Mouse (Mus musculus): ENCODE data around the gene Tox4. TPM values are rescaled to one million over a fixed set of nuclear protein-coding genes. Genes with fewer than 3 reads are reported as not detected.

The Tox4 gene
- 73.5 and 96.7 TPM in 2 replicates for polyA plus RNA-seq (2012; rRNA removed)

DNA sequence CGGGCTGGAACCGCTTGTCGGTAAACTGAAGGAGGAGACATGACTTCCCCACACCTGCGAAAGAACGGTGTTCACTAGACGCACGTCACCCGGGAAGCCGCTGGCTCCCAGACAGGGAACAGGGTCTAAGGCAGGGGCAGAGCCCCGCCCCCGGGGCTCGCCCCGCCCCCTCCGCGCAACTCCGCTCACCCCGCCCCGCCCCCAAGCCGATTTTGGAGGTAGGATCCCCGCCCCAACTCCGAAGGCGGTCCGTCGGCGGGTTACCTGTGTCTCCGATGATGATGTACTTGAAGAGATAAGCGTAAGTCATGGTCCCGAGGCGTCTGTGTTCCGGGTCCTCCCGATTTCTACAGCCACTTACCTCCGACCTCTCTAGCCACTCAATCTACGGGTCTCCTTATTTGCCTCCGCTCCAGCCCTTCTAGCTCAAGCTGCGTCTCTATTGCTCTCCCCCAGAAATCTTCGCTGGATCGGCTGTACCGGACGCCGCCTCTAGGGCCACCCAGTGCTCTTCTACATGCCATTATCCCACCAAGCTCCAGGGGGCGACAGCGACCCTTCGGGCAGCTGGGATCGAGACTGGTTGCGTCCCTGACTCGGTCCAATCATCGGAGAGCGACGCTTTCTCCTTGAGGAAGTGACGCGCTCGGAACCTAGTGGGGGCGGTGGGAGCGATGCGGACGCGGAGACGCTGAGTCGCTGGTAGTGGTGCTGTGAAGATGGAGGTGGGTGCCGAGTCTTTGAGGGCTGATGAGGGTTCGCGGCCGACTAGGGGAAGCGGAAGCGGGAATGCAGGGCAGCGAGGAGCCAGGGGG lies at the start of gene Tox4, which contains the start of gene Rab2b:
Gene Tox4 (plus strand): TSS at position 215 of the 815 bp plus-strand sequence.
Gene Rab2b (minus strand): TSS at position 614 of the 815 bp plus-strand sequence.
- Histone ChIP-seq H3K27me3 (ENCODE audit: control insufficient read depth, insufficient read depth, low read length) (no peaks in the 10 kb centered on the region), H3K4me3 (ENCODE audit: control insufficient read depth, insufficient read depth, low read length) (peak within 1 kb of the TSS; percentile 64), H3K27ac (ENCODE audit: control insufficient read depth, insufficient read depth, low read length) (peak within 1 kb of the TSS; percentile 75), H3K36me3 (ENCODE audit: control insufficient read depth, insufficient read depth, low read length) (no peaks in the 10 kb centered on the region), H3K4me1 (replicated peaks; ENCODE audit: control insufficient read depth, insufficient read depth, low read length) (no peaks in the 10 kb centered on the region)
- DNase-seq = peak; percentile 99
- TF ChIP-seq CTCF (IDR thresholded peaks at IDR 0.05; ENCODE audit: borderline replicate concordance, control insufficient read depth, extremely low read depth, insufficient read depth, low read length, poor library complexity) = peak; percentile 98
- peak; percentile 94 for TF ChIP-seq POLR2A (IDR thresholded peaks at IDR 0.05; ENCODE audit: control insufficient read depth, extremely low read depth, insufficient read depth, low read length, poor library complexity)
- under 1% methylated on average over 66 of the region's 66 CpGs for WGBS

GRCm38 (mm10) chr14:52232249-52232648 lies 46.7 kb upstream of the Tox4 start:
- H3K27ac ChIP-seq (ENCODE audit: control insufficient read depth, insufficient read depth, low read length) = no peak overlapping the region
- 89% methylated on average over 6 of the region's 6 CpGs for WGBS
- no peaks in the 10 kb centered on the region for H3K27me3 ChIP-seq (ENCODE audit: control insufficient read depth, insufficient read depth, low read length)
- H3K4me3 ChIP-seq (ENCODE audit: control insufficient read depth, insufficient read depth, low read length) = no peak overlapping the region
- peaks cover 87% of the 10 kb centered on the region for H3K36me3 ChIP-seq (ENCODE audit: control insufficient read depth, insufficient read depth, low read length)
- TF ChIP-seq CTCF (IDR thresholded peaks at IDR 0.05; ENCODE audit: borderline replicate concordance, control insufficient read depth, extremely low read depth, insufficient read depth, low read length, poor library complexity) (no peak), POLR2A (IDR thresholded peaks at IDR 0.05; ENCODE audit: control insufficient read depth, extremely low read depth, insufficient read depth, low read length, poor library complexity) (no peak)
- DNase-seq = no peak
- no peaks in the 10 kb centered on the region for H3K4me1 ChIP-seq (replicated peaks; ENCODE audit: control insufficient read depth, insufficient read depth, low read length)

- peaks cover 66% of the 10 kb centered on the region for H3K36me3 ChIP-seq (ENCODE audit: control insufficient read depth, insufficient read depth, low read length)
These were observed 43.8 kb upstream of the Tox4 start for GRCm38 (mm10) chr14:52235165-52235564.

GRCm38 (mm10) chr14:52236216-52236615 lies 42.7 kb upstream of the Tox4 start:
- no peaks in the 10 kb centered on the region for H3K27me3 ChIP-seq (ENCODE audit: control insufficient read depth, insufficient read depth, low read length)
- H3K4me3 ChIP-seq (ENCODE audit: control insufficient read depth, insufficient read depth, low read length) = no peak overlapping the region
- DNase-seq = no peak
- H3K4me1 ChIP-seq (replicated peaks; ENCODE audit: control insufficient read depth, insufficient read depth, low read length) = no peaks in the 10 kb centered on the region
- no peak overlapping the region for H3K27ac ChIP-seq (ENCODE audit: control insufficient read depth, insufficient read depth, low read length)
- 98% methylated on average over 1 of the region's 1 CpGs for WGBS
- TF ChIP-seq POLR2A (IDR thresholded peaks at IDR 0.05; ENCODE audit: control insufficient read depth, extremely low read depth, insufficient read depth, low read length, poor library complexity) = no peak
- TF ChIP-seq CTCF (IDR thresholded peaks at IDR 0.05; ENCODE audit: borderline replicate concordance, control insufficient read depth, extremely low read depth, insufficient read depth, low read length, poor library complexity) = no peak
- peaks cover 57% of the 10 kb centered on the region for H3K36me3 ChIP-seq (ENCODE audit: control insufficient read depth, insufficient read depth, low read length)

More at GRCm38 (mm10) chr14:52235165-52235564, 43.8 kb upstream of the Tox4 start:
- DNase-seq = no peak
- 97% methylated on average over 7 of the region's 7 CpGs for WGBS
- Histone ChIP-seq H3K4me1 (replicated peaks; ENCODE audit: control insufficient read depth, insufficient read depth, low read length) (no peaks in the 10 kb centered on the region), H3K27ac (ENCODE audit: control insufficient read depth, insufficient read depth, low read length) (no peak overlapping the region), H3K4me3 (ENCODE audit: control insufficient read depth, insufficient read depth, low read length) (no peak overlapping the region), H3K27me3 (ENCODE audit: control insufficient read depth, insufficient read depth, low read length) (no peaks in the 10 kb centered on the region)
- TF ChIP-seq CTCF (IDR thresholded peaks at IDR 0.05; ENCODE audit: borderline replicate concordance, control insufficient read depth, extremely low read depth, insufficient read depth, low read length, poor library complexity) (no peak), POLR2A (IDR thresholded peaks at IDR 0.05; ENCODE audit: control insufficient read depth, extremely low read depth, insufficient read depth, low read length, poor library complexity) (no peak)

- WGBS = under 1% methylated on average over 32 of the region's 32 CpGs
- peak; percentile 100 for DNase-seq
- Histone ChIP-seq H3K4me3 (ENCODE audit: control insufficient read depth, insufficient read depth, low read length) (peak overlapping the region; percentile 84), H3K27me3 (ENCODE audit: control insufficient read depth, insufficient read depth, low read length) (no peaks in the 10 kb centered on the region), H3K4me1 (replicated peaks; ENCODE audit: control insufficient read depth, insufficient read depth, low read length) (peaks cover 6% of the 10 kb centered on the region), H3K36me3 (ENCODE audit: control insufficient read depth, insufficient read depth, low read length) (no peaks in the 10 kb centered on the region), H3K27ac (ENCODE audit: control insufficient read depth, insufficient read depth, low read length) (peak overlapping the region; percentile 25; the same call in 1 of the 2 replicates)
- TF ChIP-seq CTCF (IDR thresholded peaks at IDR 0.05; ENCODE audit: borderline replicate concordance, control insufficient read depth, extremely low read depth, insufficient read depth, low read length, poor library complexity) = no peak
- TF ChIP-seq POLR2A (IDR thresholded peaks at IDR 0.05; ENCODE audit: control insufficient read depth, extremely low read depth, insufficient read depth, low read length, poor library complexity) = peak; percentile 50
These were observed 34.8 kb upstream of the Tox4 start for GRCm38 (mm10) chr14:52244041-52244689.

DNA sequence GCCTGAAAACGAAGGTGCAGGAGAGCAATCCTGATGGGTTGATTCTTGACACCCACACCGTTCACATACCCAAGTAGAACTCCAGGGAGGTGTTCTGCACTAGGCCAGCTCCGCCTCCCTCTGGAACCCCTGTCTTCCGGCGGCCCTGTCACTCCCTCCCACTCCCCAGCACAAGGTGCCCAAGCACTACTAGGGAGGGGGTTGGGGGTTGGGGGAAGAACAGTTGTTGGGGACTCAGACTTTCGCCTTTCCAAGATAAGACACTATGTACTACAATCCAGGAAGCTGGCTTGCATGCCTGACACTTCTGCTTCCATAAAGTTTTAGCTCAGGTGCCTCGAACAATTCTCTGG lies 34.3 kb upstream of the Tox4 start:
- 26% methylated on average over 7 of the region's 7 CpGs for WGBS
- H3K4me1 ChIP-seq (replicated peaks; ENCODE audit: control insufficient read depth, insufficient read depth, low read length) = peaks cover 6% of the 10 kb centered on the region
- no peak for TF ChIP-seq POLR2A (IDR thresholded peaks at IDR 0.05; ENCODE audit: control insufficient read depth, extremely low read depth, insufficient read depth, low read length, poor library complexity)
- TF ChIP-seq CTCF (IDR thresholded peaks at IDR 0.05; ENCODE audit: borderline replicate concordance, control insufficient read depth, extremely low read depth, insufficient read depth, low read length, poor library complexity) = no peak

More for the DNA sequence above, 34.3 kb upstream of the Tox4 start:
- no peak for DNase-seq
- H3K36me3 ChIP-seq (ENCODE audit: control insufficient read depth, insufficient read depth, low read length) = no peaks in the 10 kb centered on the region
- H3K27ac ChIP-seq (ENCODE audit: control insufficient read depth, insufficient read depth, low read length) = peak overlapping the region; percentile 16; the same call in 1 of the 2 replicates
- no peaks in the 10 kb centered on the region for H3K27me3 ChIP-seq (ENCODE audit: control insufficient read depth, insufficient read depth, low read length)
- peak overlapping the region; percentile 38 for H3K4me3 ChIP-seq (ENCODE audit: control insufficient read depth, insufficient read depth, low read length)
